Mouse (Mus musculus) midbrain, embryonic 12.5 days (tissue): Measurements from ENCODE around the gene Fam3c. TPM values are rescaled to one million over a fixed set of nuclear protein-coding genes. Genes with fewer than 3 reads are reported as not detected.

Experiments used
- ATAC-seq: fragments of 200-750 bp; cut with Nextera tagmentation; 2 replicates; pipeline ENCODE4 v1.8.0; 2017; ENCODE audit warnings: low read depth, moderate TSS enrichment, moderate library complexity; ENCODE audit not compliant: low FRiP score
- H3K27ac ChIP-seq: fragments of 300-500 bp; sonication (generic); replicated peaks from 2 replicates; pipeline ENCODE4 v1.5.1; 2016; ENCODE audit warnings: mild to moderate bottlenecking
- H3K27me3 ChIP-seq: fragments of 300-500 bp; sonication (generic); 2 replicates; pipeline ENCODE4 v1.6.1; 2016; ENCODE audit warnings: mild to moderate bottlenecking
- H3K36me3 ChIP-seq: fragments of 300-500 bp; sonication (generic); 2 replicates; pipeline ENCODE4 v1.6.1; 2016
- H3K4me1 ChIP-seq: fragments of 300-500 bp; sonication (generic); 2 replicates; pipeline ENCODE4 v1.6.1; 2016
- H3K4me2 ChIP-seq: fragments of 300-500 bp; sonication (generic); replicated peaks from 2 replicates; pipeline ENCODE4 v1.6.1; 2016; ENCODE audit warnings: mild to moderate bottlenecking, moderate library complexity
- H3K4me3 ChIP-seq: fragments of 300-500 bp; sonication (generic); 2 replicates; pipeline ENCODE4 v1.5.1; 2016; ENCODE audit warnings: mild to moderate bottlenecking
- H3K9ac ChIP-seq: fragments of 300-500 bp; sonication (generic); replicated peaks from 2 replicates; pipeline ENCODE4 v1.6.1; 2016; ENCODE audit warnings: mild to moderate bottlenecking, moderate library complexity
- H3K9me3 ChIP-seq: fragments of 300-500 bp; sonication (generic); 2 replicates; pipeline ENCODE4 v1.6.1; 2016; ENCODE audit warnings: mild to moderate bottlenecking
- WGBS: fragments of 180-500 bp; shearing (Covaris S2); methylation state at CpG from one replicate; pipeline ENCODE4 v1.1.7; 2016; 5-methylcytosine and 5-hydroxymethylcytosine counted together
- polyA plus RNA-seq: library from polyadenylated mRNA; unstranded; fragments of >200 nt; fragmentation: Nextera tagmentation; extraction: Ambion mirVana; gene quantifications from 2 replicates; pipeline ENCODE4 v1.2.1, GENCODE M21; 2016

Fam3c gene
- polyA plus RNA-seq, 1 experiment from 2014 or later, result 25.4 TPM

DNA sequence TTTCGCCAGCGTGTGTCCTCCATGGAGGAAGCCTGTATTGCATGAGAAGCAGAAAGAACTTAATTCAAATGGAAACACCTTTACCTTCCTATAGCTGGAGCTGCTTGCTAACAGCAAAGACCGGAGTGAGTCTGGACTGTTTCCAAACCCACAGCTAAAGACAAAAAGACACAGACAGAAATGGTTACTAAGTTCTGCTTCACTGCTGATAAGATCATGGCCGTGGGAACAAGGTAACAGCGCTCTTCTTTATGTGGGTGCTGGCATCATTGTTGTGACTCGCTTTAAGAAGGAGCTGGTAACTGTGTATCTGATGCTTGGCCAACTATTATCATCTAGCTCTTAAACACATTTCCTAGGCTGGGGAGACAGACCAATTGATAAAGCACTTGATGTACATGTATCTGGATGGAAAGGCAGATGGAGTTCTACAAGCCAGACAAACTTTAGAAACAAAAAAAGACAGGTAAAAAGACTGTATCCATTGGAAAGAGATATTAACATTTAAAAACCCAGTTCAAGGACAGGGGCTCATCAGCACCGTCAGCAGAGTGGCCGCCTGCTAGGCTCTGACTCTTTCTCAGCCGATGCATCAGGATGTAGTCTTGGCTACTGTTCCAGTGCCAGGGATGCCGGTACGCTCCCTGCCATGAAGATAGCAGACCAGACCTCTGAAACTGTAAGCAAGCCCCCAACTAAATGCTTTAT lies 6.4 kb downstream of the Fam3c start:
- Histone ChIP-seq H3K4me2 (no peak overlapping the region), H3K9ac (no peak overlapping the region), H3K27me3 (no peaks in the 10 kb centered on the region), H3K36me3 (no peaks in the 10 kb centered on the region), H3K9me3 (no peaks in the 10 kb centered on the region), H3K4me1 (peaks cover 9% of the 10 kb centered on the region), H3K27ac (no peak overlapping the region), H3K4me3 (no peak overlapping the region)
- 92% methylated on average over 11 of the region's 11 CpGs for WGBS
- no peak for ATAC-seq

DNA sequence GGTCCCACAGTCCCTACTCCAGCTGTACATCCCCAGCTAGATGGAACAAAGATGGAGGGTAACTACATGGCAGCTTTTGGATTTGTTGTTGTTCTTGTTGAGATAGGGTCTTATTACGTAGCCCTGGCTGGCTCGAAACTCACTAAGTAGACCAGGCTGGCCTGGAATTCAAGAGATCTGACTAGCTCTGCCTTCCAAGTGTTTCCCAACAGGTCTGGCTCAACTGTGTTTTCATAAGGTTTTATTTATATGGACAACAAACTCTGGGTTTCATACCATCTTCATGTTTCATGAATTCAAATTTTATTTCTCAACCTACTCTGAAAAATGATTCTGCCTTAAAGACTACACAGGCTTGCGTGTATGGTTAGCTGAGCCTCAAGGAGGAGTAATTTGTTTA lies 7.1 kb downstream of the Fam3c start:
- no peaks in the 10 kb centered on the region for H3K27me3 ChIP-seq
- peaks cover 4% of the 10 kb centered on the region; the same call in 1 of the 2 replicates for H3K4me1 ChIP-seq
- H3K9ac ChIP-seq, result no peak overlapping the region
- no peak overlapping the region for H3K27ac ChIP-seq
- no peak for ATAC-seq
- no peak overlapping the region for H3K4me2 ChIP-seq
- no peaks in the 10 kb centered on the region for H3K36me3 ChIP-seq
- H3K4me3 ChIP-seq, result no peak overlapping the region
- 97% methylated on average over 3 of the region's 3 CpGs for WGBS
- H3K9me3 ChIP-seq, result no peaks in the 10 kb centered on the region

DNA sequence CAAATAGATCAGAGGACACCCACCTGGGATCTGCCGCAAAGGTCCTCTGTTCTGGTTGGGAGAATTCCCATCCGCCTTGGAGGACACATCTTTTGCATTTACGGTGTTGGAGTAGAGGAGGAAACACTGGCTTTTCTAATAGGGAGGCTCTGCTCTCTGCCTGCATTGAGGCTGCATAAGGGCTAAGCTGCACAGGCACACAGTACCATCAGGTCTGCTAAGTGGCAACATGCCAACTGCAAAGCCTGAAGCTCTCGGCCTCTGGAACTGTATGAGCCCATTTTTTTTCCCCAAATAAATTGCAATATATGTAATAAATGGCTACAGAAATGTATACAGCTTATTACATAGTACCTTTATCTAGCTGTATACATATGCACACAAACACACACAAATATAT lies 7.9 kb downstream of the Fam3c start:
- Histone ChIP-seq H3K9ac (no peak overlapping the region), H3K36me3 (no peaks in the 10 kb centered on the region)
- ATAC-seq, result no peak

DNA sequence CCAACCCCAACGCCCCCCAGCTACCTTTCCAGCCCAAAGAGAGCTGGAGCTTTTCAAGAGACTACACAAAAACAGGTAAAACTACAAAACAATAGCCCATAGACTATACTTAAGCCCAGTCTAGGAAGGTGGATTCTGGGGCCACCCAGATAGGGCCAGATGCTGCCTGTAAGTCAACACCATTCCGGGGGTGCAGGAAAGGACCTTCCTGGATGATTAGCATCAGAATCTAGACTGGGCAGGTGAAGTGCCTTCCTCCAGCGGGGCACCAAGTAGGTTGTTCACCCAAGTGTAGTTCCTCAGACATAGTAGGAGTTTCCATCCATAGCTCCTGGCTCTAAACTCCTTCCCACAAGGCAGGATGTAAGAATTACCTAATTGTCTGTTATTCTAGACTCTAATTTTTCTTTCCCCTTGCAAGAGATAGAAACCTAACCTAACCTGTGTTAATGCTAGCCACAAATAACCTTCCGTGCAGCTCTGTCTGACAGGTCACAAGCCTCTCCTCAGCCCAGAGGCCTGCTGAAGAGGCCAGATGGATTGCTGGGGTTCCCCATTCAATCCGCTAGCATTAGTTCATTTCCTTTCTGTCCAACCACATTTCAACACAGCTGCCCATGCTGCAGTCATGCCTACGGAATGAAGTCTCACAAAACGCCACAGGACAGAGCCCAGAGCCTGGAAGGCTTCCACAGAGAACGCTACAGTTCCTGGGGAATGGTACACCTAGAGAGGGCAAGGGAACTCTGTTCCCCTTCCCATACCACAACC lies 8.7 kb downstream of the Fam3c start:
- no peaks in the 10 kb centered on the region for H3K27me3 ChIP-seq
- peaks cover 4% of the 10 kb centered on the region; the same call in 1 of the 2 replicates for H3K4me1 ChIP-seq
- no peak overlapping the region for H3K9ac ChIP-seq
- H3K36me3 ChIP-seq, result no peaks in the 10 kb centered on the region
- no peak overlapping the region for H3K4me2 ChIP-seq
- H3K9me3 ChIP-seq, result no peaks in the 10 kb centered on the region
- no peak overlapping the region for H3K4me3 ChIP-seq
- H3K27ac ChIP-seq, result no peak overlapping the region
- no peak for ATAC-seq
- WGBS, result 85% methylated on average over 8 of the region's 8 CpGs

More for the DNA sequence above, 7.9 kb downstream of the Fam3c start:
- no peak overlapping the region for H3K4me2 ChIP-seq
- H3K4me3 ChIP-seq, result no peak overlapping the region
- no peaks in the 10 kb centered on the region for H3K27me3 ChIP-seq
- no peak overlapping the region for H3K27ac ChIP-seq
- peaks cover 4% of the 10 kb centered on the region; the same call in 1 of the 2 replicates for H3K4me1 ChIP-seq
- WGBS, result 94% methylated on average over 4 of the region's 4 CpGs
- H3K9me3 ChIP-seq, result no peaks in the 10 kb centered on the region

DNA sequence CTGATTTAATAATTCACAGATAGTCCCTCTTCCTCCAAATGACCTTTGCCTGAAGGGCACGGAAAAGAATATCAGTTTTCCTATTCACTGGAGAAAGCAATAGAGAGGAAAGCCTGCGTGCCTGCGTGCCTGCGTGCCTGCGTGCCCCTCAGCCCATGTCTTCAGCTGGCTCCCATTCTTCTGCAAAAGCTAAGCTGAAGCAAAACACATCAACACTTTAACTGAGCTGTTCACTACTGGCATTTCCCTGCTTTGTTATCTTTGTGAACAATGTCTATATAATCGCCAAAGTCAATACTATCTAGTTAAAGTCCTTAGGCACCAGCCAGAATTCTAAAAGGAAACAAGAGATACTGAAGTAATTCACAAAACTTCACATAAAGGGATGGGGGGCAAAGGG lies 11.6 kb downstream of the Fam3c start:
- Histone ChIP-seq H3K4me1 (peaks cover 4% of the 10 kb centered on the region; the same call in 1 of the 2 replicates), H3K27ac (no peak overlapping the region), H3K4me2 (no peak overlapping the region), H3K9me3 (no peaks in the 10 kb centered on the region), H3K27me3 (no peaks in the 10 kb centered on the region), H3K4me3 (no peak overlapping the region), H3K9ac (no peak overlapping the region), H3K36me3 (no peaks in the 10 kb centered on the region)
- 53% methylated on average over 6 of the region's 6 CpGs for WGBS
- no peak for ATAC-seq

DNA sequence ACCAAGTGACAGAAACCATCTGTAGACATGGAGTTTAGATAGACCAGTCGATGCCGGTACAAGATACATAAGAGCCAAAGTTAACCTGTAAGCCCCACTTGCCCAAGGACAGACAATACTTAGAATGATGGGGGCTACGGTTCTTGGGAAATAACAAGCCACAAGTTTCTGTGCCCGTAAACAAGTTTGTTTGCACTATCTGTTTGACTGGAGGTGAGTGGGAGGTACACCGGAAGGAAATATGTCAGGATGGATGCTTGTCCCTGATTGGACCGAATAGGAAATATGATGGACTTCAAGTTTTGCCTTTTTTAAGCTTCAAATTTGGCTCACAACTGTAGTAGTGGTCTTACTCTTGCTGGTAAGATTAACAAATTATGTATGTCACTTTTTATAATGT lies 12.3 kb downstream of the Fam3c start:
- ATAC-seq, result no peak
- Histone ChIP-seq H3K36me3 (peaks cover 2% of the 10 kb centered on the region; the same call in 1 of the 2 replicates), H3K27ac (no peak overlapping the region), H3K9me3 (no peaks in the 10 kb centered on the region), H3K9ac (no peak overlapping the region), H3K4me1 (peaks cover 4% of the 10 kb centered on the region; the same call in 1 of the 2 replicates), H3K4me2 (no peak overlapping the region), H3K4me3 (no peak overlapping the region), H3K27me3 (no peaks in the 10 kb centered on the region)
- 91% methylated on average over 6 of the region's 6 CpGs for WGBS

DNA sequence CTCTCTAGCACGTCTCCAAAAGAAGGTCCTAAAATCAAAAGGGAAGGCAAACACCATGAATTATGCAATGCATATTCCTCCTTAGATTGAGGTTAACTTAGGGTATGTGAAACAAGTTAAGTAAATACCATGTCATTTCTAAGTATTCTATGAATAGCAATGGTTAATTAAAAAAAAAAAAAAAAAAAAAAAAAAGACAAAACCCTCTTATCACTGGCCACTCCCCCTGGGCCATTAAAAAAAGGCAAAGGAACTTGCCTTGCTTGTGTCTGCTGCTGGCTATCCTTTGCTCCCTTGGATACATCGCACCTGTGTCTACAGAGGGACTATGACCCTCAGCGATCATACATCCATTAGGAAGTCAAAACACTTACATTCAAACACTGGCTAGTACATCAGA lies 12.8 kb downstream of the Fam3c start:
- Histone ChIP-seq H3K9ac (no peak overlapping the region), H3K27ac (no peak overlapping the region), H3K27me3 (no peaks in the 10 kb centered on the region), H3K9me3 (no peaks in the 10 kb centered on the region), H3K4me3 (no peak overlapping the region), H3K4me1 (peaks cover 4% of the 10 kb centered on the region; the same call in 1 of the 2 replicates), H3K4me2 (no peak overlapping the region), H3K36me3 (peaks cover 5% of the 10 kb centered on the region; the same call in 1 of the 2 replicates)
- ATAC-seq, result no peak
- 84% methylated on average over 3 of the region's 3 CpGs for WGBS

DNA sequence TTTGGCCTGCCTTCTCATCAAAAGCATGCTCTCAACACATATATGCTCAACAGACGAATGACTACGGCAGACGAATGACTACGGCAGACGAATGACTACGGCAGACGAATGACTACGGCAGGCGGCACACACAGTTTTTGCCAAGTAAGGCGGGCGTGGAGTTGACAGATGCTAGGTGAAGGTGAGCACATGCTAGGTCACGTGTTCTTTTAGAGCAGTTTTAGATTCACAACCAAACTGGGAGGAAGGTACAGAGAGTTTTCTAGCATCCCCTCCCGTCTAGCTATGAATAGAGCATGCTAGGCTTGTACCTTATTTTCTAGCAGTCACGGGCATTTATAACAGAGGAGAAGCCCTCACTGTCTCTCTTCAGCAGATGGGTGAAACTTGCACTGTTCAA lies 15.3 kb downstream of the Fam3c start:
- H3K36me3 ChIP-seq, result peaks cover 5% of the 10 kb centered on the region; the same call in 1 of the 2 replicates
- no peaks in the 10 kb centered on the region for H3K4me1 ChIP-seq
- no peak overlapping the region for H3K27ac ChIP-seq
- 95% methylated on average over 14 of the region's 14 CpGs for WGBS
- H3K9ac ChIP-seq, result no peak overlapping the region
- no peak overlapping the region for H3K4me2 ChIP-seq
- no peak overlapping the region for H3K4me3 ChIP-seq
- no peaks in the 10 kb centered on the region for H3K27me3 ChIP-seq
- ATAC-seq, result no peak
- no peaks in the 10 kb centered on the region for H3K9me3 ChIP-seq

DNA sequence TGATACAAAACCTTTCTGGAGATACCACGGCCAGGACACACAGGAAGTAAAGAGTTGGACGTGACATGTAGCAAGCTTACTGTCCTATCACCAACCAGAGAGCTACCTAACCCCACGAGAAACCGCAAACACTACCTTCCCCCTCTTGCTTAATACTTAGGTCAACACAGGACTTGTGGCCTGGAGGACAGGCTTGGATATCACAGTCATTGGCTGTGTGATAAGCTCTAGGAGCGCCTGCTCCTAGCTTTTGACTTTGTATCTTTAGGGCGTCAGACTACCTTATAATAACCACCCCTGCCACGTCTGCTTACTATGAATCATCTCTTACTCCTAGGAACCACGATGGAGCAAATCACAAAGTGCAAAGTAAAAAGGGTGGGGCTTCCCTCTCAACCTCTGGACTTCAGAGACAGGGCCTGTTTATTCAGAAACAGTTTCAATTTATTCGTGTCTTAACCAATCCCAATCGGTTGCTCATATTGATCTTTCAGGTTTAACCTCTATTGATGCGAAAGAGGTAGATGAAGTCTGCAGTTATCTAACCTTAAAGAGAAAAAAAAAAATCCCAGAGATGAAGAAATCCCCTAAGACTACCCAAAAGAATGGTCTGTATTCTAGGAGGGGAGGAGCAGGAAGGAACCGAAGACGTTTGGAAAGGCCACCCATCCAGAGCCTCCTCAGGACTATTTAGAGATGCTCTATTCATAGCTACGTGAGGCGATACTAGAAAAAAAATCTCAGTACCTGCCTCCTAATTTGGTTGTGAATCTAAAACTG lies 16.1 kb downstream of the Fam3c start:
- no peaks in the 10 kb centered on the region for H3K27me3 ChIP-seq
- WGBS, result 96% methylated on average over 15 of the region's 15 CpGs
- H3K27ac ChIP-seq, result no peak overlapping the region
- no peak overlapping the region for H3K4me2 ChIP-seq
- no peaks in the 10 kb centered on the region for H3K9me3 ChIP-seq
- H3K4me3 ChIP-seq, result no peak overlapping the region
- H3K4me1 ChIP-seq, result no peaks in the 10 kb centered on the region
- peaks cover 5% of the 10 kb centered on the region; the same call in 1 of the 2 replicates for H3K36me3 ChIP-seq
- no peak overlapping the region for H3K9ac ChIP-seq
- no peak for ATAC-seq

DNA sequence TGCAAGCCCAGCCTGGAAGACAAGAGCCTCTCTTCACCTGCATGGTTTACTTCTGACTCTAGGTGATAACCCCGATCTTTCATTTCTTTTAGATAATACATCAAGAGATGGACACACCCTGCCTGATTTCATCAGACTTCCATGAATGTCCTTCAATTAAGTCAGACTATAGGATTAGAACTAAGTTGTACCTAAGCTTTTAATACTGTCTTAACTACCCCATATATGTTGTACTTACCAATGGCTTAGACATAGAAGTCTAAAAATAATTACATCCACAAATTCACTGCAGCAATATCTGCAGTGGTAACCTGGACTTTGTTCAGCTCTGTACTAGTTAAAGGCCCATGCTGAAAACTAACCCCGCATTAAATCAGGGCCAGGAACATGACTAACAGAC lies 23.5 kb downstream of the Fam3c start:
- ATAC-seq, result no peak
- Histone ChIP-seq H3K9ac (no peak overlapping the region), H3K4me3 (no peak overlapping the region), H3K27ac (no peak overlapping the region), H3K36me3 (0 out of 2 replicates have a peak, but pooled peaks cover 3% of the 10 kb centered on the region), H3K4me2 (no peak overlapping the region), H3K27me3 (no peaks in the 10 kb centered on the region), H3K4me1 (no peaks in the 10 kb centered on the region), H3K9me3 (no peaks in the 10 kb centered on the region)
- 97% methylated on average over 2 of the region's 2 CpGs for WGBS

DNA sequence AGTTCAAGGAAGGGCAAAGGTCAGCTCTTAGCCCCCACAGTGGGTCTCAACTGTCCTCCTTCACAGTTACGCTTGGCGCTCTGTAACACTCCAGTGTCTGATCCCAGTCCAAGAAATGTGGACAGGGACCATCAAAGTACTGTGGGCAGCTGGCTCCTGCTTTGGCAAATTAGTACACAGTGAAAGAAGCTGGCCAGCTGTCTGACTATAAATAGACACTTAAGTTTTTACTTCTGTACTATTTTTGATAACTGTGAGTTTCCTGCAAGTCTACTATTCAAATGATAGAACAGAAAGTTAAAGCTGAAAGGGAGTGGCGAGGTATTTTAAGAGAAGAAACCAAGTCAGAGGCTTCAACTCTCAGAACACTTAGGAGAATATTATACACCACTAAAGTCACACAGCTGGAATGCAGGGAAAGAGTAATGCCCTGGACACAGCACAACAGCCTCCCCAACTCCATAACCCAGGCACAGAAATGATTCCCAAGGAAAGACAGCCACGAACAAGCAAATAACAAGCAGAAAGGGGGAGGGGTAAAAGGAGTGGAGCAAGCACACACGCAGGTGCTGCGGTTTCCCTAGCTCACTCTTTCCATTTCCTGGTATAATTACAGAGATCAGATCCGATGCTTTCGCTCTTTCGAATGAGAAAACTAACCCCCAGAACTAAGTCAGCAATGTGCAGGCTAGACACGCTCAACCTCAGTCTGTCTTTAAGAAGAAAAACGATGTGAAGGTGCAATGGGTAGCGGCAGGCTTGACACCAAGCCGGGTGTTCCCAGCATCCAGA lies 25.7 kb downstream of the Fam3c start:
- H3K27ac ChIP-seq, result no peak overlapping the region
- H3K9me3 ChIP-seq, result no peaks in the 10 kb centered on the region
- H3K9ac ChIP-seq, result no peak overlapping the region
- no peak overlapping the region for H3K4me3 ChIP-seq
- ATAC-seq, result no peak
- H3K27me3 ChIP-seq, result no peaks in the 10 kb centered on the region
- H3K36me3 ChIP-seq, result 0 out of 2 replicates have a peak, but pooled peaks cover 3% of the 10 kb centered on the region
- no peak overlapping the region for H3K4me2 ChIP-seq
- no peaks in the 10 kb centered on the region for H3K4me1 ChIP-seq
- 92% methylated on average over 13 of the region's 13 CpGs for WGBS
